Mouse (Mus musculus) cerebellum, adult 8-10 months (tissue): ENCODE data around the gene Tex14.
"Not testable (repeated sequence)": the region's sequence is repeated elsewhere in the genome, so short reads cannot be mapped to it uniquely, and the experiment has no call there.

Experiments used
- DNase-seq: peaks from one replicate; pipeline ENCODE4 v3.0.0; 2022

Tex14 gene

GRCm38 (mm10) chr11:87448476-87449199, 43.8 kb downstream of the Tex14 start:
- DNase-seq, result not testable (repeated sequence)

- DNase-seq, result no peak
These were observed 44.3 kb downstream of the Tex14 start for GRCm38 (mm10) chr11:87449200-87449547.

GRCm38 (mm10) chr11:87449847-87450246, 45.0 kb downstream of the Tex14 start:
- not testable (repeated sequence) for DNase-seq

- not testable (repeated sequence) for DNase-seq
These were observed 47.9 kb downstream of the Tex14 start for GRCm38 (mm10) chr11:87452779-87453178.

- DNase-seq, result no peak
These were observed 48.6 kb downstream of the Tex14 start for GRCm38 (mm10) chr11:87453216-87454034.

GRCm38 (mm10) chr11:87454035-87454690, 49.3 kb downstream of the Tex14 start:
- DNase-seq, result no peak

GRCm38 (mm10) chr11:87455573-87455972, 50.7 kb downstream of the Tex14 start:
- DNase-seq, result no peak

- DNase-seq, result no peak
These were observed 51.1 kb downstream of the Tex14 start for GRCm38 (mm10) chr11:87455984-87456383.

- no peak for DNase-seq
These were observed 55.7 kb downstream of the Tex14 start for GRCm38 (mm10) chr11:87460566-87460965.

- peak; percentile 78 for DNase-seq
These were observed 57.1 kb downstream of the Tex14 start for GRCm38 (mm10) chr11:87461780-87462460.

- no peak for DNase-seq
These were observed 57.8 kb downstream of the Tex14 start for GRCm38 (mm10) chr11:87462461-87463242.

- DNase-seq, result no peak
These were observed 58.3 kb downstream of the Tex14 start for GRCm38 (mm10) chr11:87463243-87463540.

GRCm38 (mm10) chr11:87463792-87464430, 59.0 kb downstream of the Tex14 start:
- not testable (repeated sequence) for DNase-seq

- DNase-seq, result no peak
These were observed 61.2 kb downstream of the Tex14 start for GRCm38 (mm10) chr11:87465990-87466593.

- no peak for DNase-seq
These were observed 62.8 kb downstream of the Tex14 start for GRCm38 (mm10) chr11:87467491-87468277.

- no peak for DNase-seq
These were observed 63.4 kb downstream of the Tex14 start for GRCm38 (mm10) chr11:87468278-87468655.

- DNase-seq, result no peak
These were observed 63.9 kb downstream of the Tex14 start for GRCm38 (mm10) chr11:87468706-87469315.

- DNase-seq, result peak; percentile 62
These were observed 66.2 kb downstream of the Tex14 start for GRCm38 (mm10) chr11:87470807-87471698.

- not testable (repeated sequence) for DNase-seq
These were observed 66.8 kb downstream of the Tex14 start for GRCm38 (mm10) chr11:87471699-87471997.
